Mouse (Mus musculus): ENCODE data around the gene Rreb1.

GRCm38 (mm10) chr13:37855221-37855757, 77.1 kb downstream of the Rreb1 start:
- TF ChIP-seq CTCF (IDR thresholded peaks at IDR 0.05; ENCODE audit: low read depth, low read length) (no peak), POLR2A (IDR thresholded peaks at IDR 0.05; ENCODE audit: extremely low read depth, insufficient read depth, low read length) (no peak)

Data from liver, adult 2 months (tissue).